Mouse (Mus musculus) CH12.LX (cell line): ENCODE results near the gene Zmat5.

Source experiments
- CHD2 ChIP-seq: IDR thresholded peaks from 2 replicates; pipeline ENCODE4 v1.6.1; 2011; ENCODE audit warnings: low read length, improper control_type of control experiment
- CTCF ChIP-seq, 2 experiments: IDR thresholded peaks in 1 of 2; conservative IDR thresholded peaks in 1 of 2; 2 replicates each; pipeline ENCODE4 v1.5.1; 2011 to 2012; ENCODE audit warnings: low read depth in 2 of 2, low read length in 2 of 2, improper control_type of control experiment in 1 of 2, inconsistent platforms in 1 of 2, mild to moderate bottlenecking in 1 of 2, moderate library complexity in 1 of 2
- ETS1 ChIP-seq: conservative IDR thresholded peaks from 2 replicates; pipeline ENCODE4 v1.6.1; 2012; ENCODE audit warnings: low read depth, mild to moderate bottlenecking, inconsistent platforms, low read length, improper control_type of control experiment, moderate library complexity
- JUND ChIP-seq: conservative IDR thresholded peaks from 2 replicates; pipeline ENCODE4 v1.6.1; 2011; ENCODE audit warnings: low read depth, low read length, improper control_type of control experiment
- MAFK ChIP-seq: IDR thresholded peaks from 2 replicates; pipeline ENCODE4 v1.6.1; 2011; ENCODE audit warnings: low read length, improper control_type of control experiment; ENCODE audit not compliant: insufficient replicate concordance
- MEF2A ChIP-seq: IDR thresholded peaks from 2 replicates; pipeline ENCODE4 v1.6.1; 2014; ENCODE audit warnings: low read depth, mild to moderate bottlenecking, inconsistent platforms, low read length, improper control_type of control experiment, borderline replicate concordance
- NRF1 ChIP-seq: IDR thresholded peaks from 2 replicates; pipeline ENCODE4 v1.6.1; 2014; ENCODE audit warnings: low read depth, mild to moderate bottlenecking, inconsistent platforms, low read length, improper control_type of control experiment, moderate library complexity
- POLR2A ChIP-seq: IDR thresholded peaks from 2 replicates; pipeline ENCODE4 v1.6.1; 2011; ENCODE audit warnings: low read depth, mild to moderate bottlenecking, improper control_type of control experiment, low read length
- RAD21 ChIP-seq: IDR thresholded peaks from 2 replicates; pipeline ENCODE4 v1.6.1; 2011; ENCODE audit warnings: low read depth, mild to moderate bottlenecking, low read length, improper control_type of control experiment, moderate library complexity
- SIN3A ChIP-seq: IDR thresholded peaks from 2 replicates; pipeline ENCODE4 v1.6.1; 2012; ENCODE audit warnings: low read length, improper control_type of control experiment, inconsistent platforms
- SMC3 ChIP-seq: IDR thresholded peaks from 2 replicates; pipeline ENCODE4 v1.6.1; 2011; ENCODE audit warnings: low read depth, low read length, improper control_type of control experiment

GRCm38 (mm10) chr11:4687874-4688273, 16.6 kb upstream of the Zmat5 start:
- TF ChIP-seq POLR2A = no peak
- no peak for TF ChIP-seq ETS1
- no peak for TF ChIP-seq CTCF (conservative IDR thresholded peaks at IDR 0.05 in 1 of 2, IDR thresholded peaks at IDR 0.05 in 1 of 2; ENCODE audit: low read depth in 2 of 2, low read length in 2 of 2)
- TF ChIP-seq MEF2A = no peak
- TF ChIP-seq MAFK = no peak
- no peak for TF ChIP-seq RAD21
- no peak for TF ChIP-seq CHD2
- TF ChIP-seq NRF1 = no peak
- TF ChIP-seq SIN3A = no peak
- TF ChIP-seq SMC3 = no peak
- TF ChIP-seq JUND = no peak
